Mouse (Mus musculus) testis, adult 2 months (tissue): ENCODE results near the gene D230025D16Rik.

Experiments
- CTCF ChIP-seq: fragments of 200-500 bp; IDR thresholded peaks from 2 replicates; pipeline ENCODE4 v1.5.1; 2012; ENCODE audit warnings: low read depth, mild to moderate bottlenecking, inconsistent platforms, low read length, moderate library complexity; ENCODE audit not compliant: control insufficient read depth, insufficient read depth, insufficient replicate concordance
- POLR2A ChIP-seq: fragments of 200-500 bp; IDR thresholded peaks from 2 replicates; pipeline ENCODE4 v1.6.1; 2012; ENCODE audit warnings: low read depth, mild to moderate bottlenecking, inconsistent platforms, low read length, moderate library complexity; ENCODE audit not compliant: control insufficient read depth

- TF ChIP-seq CTCF (no peak), POLR2A (no peak)
Observed at GRCm38 (mm10) chr8:105288231-105288630, 63.3 kb downstream of the D230025D16Rik start.
